Mouse (Mus musculus): ENCODE data around the gene Gm10477. TPM values are rescaled to one million over a fixed set of nuclear protein-coding genes. Genes with fewer than 3 reads are reported as not detected.
"Not testable (repeated sequence)": the region's sequence is repeated elsewhere in the genome, so short reads cannot be mapped to it uniquely, and the experiment has no call there.

The Gm10477 gene
- not detected in 2 replicates for polyA plus RNA-seq (2016; fragmentation: Nextera tagmentation; extraction: Ambion mirVana)

GRCm38 (mm10) chrX:56524442-56524841 is at the start of gene Gm10477:
Gene Gm10477 (plus strand): TSS chrX:56524742.
- not testable (repeated sequence) for ATAC-seq (ENCODE audit: low FRiP score)

GRCm38 (mm10) chrX:56477553-56477952 is 47.0 kb upstream of the Gm10477 start:
- Histone ChIP-seq H3K9ac (no peak overlapping the region), H3K4me2 (replicated peaks) (no peak overlapping the region), H3K4me3 (no peak overlapping the region), H3K27ac (no peak overlapping the region), H3K36me3 (0 out of 2 replicates have a peak, but pooled peaks cover 6% of the 10 kb centered on the region), H3K27me3 (no peaks in the 10 kb centered on the region), H3K4me1 (no peaks in the 10 kb centered on the region), H3K9me3 (replicated peaks) (no peaks in the 10 kb centered on the region)
- no peak for ATAC-seq (ENCODE audit: low FRiP score)
- WGBS: 90% methylated on average over 3 of the region's 3 CpGs

More at GRCm38 (mm10) chrX:56524442-56524841, at the start of gene Gm10477:
- H3K36me3 ChIP-seq; H3K4me3 ChIP-seq; H3K4me2 ChIP-seq (replicated peaks); H3K9ac ChIP-seq; H3K4me1 ChIP-seq; H3K9me3 ChIP-seq (replicated peaks); H3K27ac ChIP-seq; H3K27me3 ChIP-seq: not testable (repeated sequence)
- 87% methylated on average over 6 of the region's 6 CpGs for WGBS

- no peak overlapping the region for H3K4me2 ChIP-seq (replicated peaks)
- no peaks in the 10 kb centered on the region for H3K4me1 ChIP-seq
- 0 out of 2 replicates have a peak, but pooled peaks cover 6% of the 10 kb centered on the region for H3K36me3 ChIP-seq
- no peaks in the 10 kb centered on the region for H3K9me3 ChIP-seq (replicated peaks)
- no peak overlapping the region for H3K27ac ChIP-seq
- H3K9ac ChIP-seq: no peak overlapping the region
- no peak overlapping the region for H3K4me3 ChIP-seq
- no peak for ATAC-seq (ENCODE audit: low FRiP score)
- WGBS: 65% methylated on average over 3 of the region's 3 CpGs
- no peaks in the 10 kb centered on the region for H3K27me3 ChIP-seq
These were observed 42.6 kb upstream of the Gm10477 start for GRCm38 (mm10) chrX:56481906-56482305.

- no peak overlapping the region for H3K4me3 ChIP-seq
- no peak overlapping the region for H3K27ac ChIP-seq
- no peaks in the 10 kb centered on the region for H3K4me1 ChIP-seq
- no peak overlapping the region for H3K9ac ChIP-seq
- H3K27me3 ChIP-seq: no peaks in the 10 kb centered on the region
- no peak for ATAC-seq (ENCODE audit: low FRiP score)
- H3K9me3 ChIP-seq (replicated peaks): no peaks in the 10 kb centered on the region
- 21% methylated on average over 1 of the region's 1 CpGs for WGBS
- no peaks in the 10 kb centered on the region for H3K36me3 ChIP-seq
- H3K4me2 ChIP-seq (replicated peaks): no peak overlapping the region
These were observed 34.8 kb upstream of the Gm10477 start for GRCm38 (mm10) chrX:56489758-56490157.

GRCm38 (mm10) chrX:56497241-56497640 is 27.3 kb upstream of the Gm10477 start:
- no peaks in the 10 kb centered on the region for H3K9me3 ChIP-seq (replicated peaks)
- no peaks in the 10 kb centered on the region for H3K4me1 ChIP-seq
- H3K27ac ChIP-seq: no peak overlapping the region
- 0 out of 2 replicates have a peak, but pooled peaks cover 8% of the 10 kb centered on the region for H3K36me3 ChIP-seq
- H3K27me3 ChIP-seq: no peaks in the 10 kb centered on the region
- no peak overlapping the region for H3K9ac ChIP-seq
- no peak overlapping the region for H3K4me2 ChIP-seq (replicated peaks)
- H3K4me3 ChIP-seq: no peak overlapping the region
- no peak for ATAC-seq (ENCODE audit: low FRiP score)
- WGBS: 82% methylated on average over 7 of the region's 7 CpGs

- Histone ChIP-seq H3K4me3 (no peak overlapping the region), H3K27me3 (no peaks in the 10 kb centered on the region), H3K9ac (no peak overlapping the region), H3K9me3 (replicated peaks) (no peaks in the 10 kb centered on the region), H3K4me1 (no peaks in the 10 kb centered on the region), H3K27ac (no peak overlapping the region), H3K4me2 (replicated peaks) (no peak overlapping the region), H3K36me3 (no peaks in the 10 kb centered on the region)
- WGBS: 6% methylated on average over 3 of the region's 3 CpGs
- no peak for ATAC-seq (ENCODE audit: low FRiP score)
These were observed 6.7 kb downstream of the Gm10477 start for GRCm38 (mm10) chrX:56531266-56531665.

GRCm38 (mm10) chrX:56537162-56537561 is 12.6 kb downstream of the Gm10477 start:
- ATAC-seq (ENCODE audit: low FRiP score): no peak
- no peaks in the 10 kb centered on the region for H3K27me3 ChIP-seq
- H3K4me2 ChIP-seq (replicated peaks): no peak overlapping the region
- H3K36me3 ChIP-seq: no peaks in the 10 kb centered on the region
- WGBS: 60% methylated on average over 4 of the region's 4 CpGs
- no peaks in the 10 kb centered on the region for H3K9me3 ChIP-seq (replicated peaks)
- H3K27ac ChIP-seq: no peak overlapping the region
- H3K9ac ChIP-seq: no peak overlapping the region
- H3K4me3 ChIP-seq: no peak overlapping the region
- no peaks in the 10 kb centered on the region for H3K4me1 ChIP-seq

- Histone ChIP-seq H3K27me3 (no peaks in the 10 kb centered on the region), H3K4me2 (replicated peaks) (no peak within 1 kb of the TSS), H3K27ac (no peak within 1 kb of the TSS), H3K36me3 (no peaks in the 10 kb centered on the region), H3K9ac (no peak within 1 kb of the TSS), H3K4me3 (no peak within 1 kb of the TSS), H3K9me3 (replicated peaks) (no peaks in the 10 kb centered on the region), H3K4me1 (no peaks in the 10 kb centered on the region)
- ATAC-seq (ENCODE audit: low FRiP score): no peak
- 93% methylated on average over 7 of the region's 7 CpGs for WGBS
These were observed 25.0 kb downstream of the Gm10477 start, which contains the start of gene Gm648 for GRCm38 (mm10) chrX:56549506-56549905. Gene Gm648 (minus strand): TSS chrX:56549606.

GRCm38 (mm10) chrX:56553584-56553983 is 29.0 kb downstream of the Gm10477 start:
- Histone ChIP-seq H3K27ac (no peak overlapping the region), H3K36me3 (no peaks in the 10 kb centered on the region), H3K4me2 (replicated peaks) (no peak overlapping the region), H3K4me3 (no peak overlapping the region), H3K9me3 (replicated peaks) (no peaks in the 10 kb centered on the region), H3K4me1 (no peaks in the 10 kb centered on the region), H3K9ac (no peak overlapping the region), H3K27me3 (no peaks in the 10 kb centered on the region)
- no peak for ATAC-seq (ENCODE audit: low FRiP score)
- 85% methylated on average over 3 of the region's 3 CpGs for WGBS

GRCm38 (mm10) chrX:56572465-56572864 is 47.9 kb downstream of the Gm10477 start:
- Histone ChIP-seq H3K36me3 (no peaks in the 10 kb centered on the region), H3K9me3 (replicated peaks) (no peaks in the 10 kb centered on the region), H3K4me2 (replicated peaks) (no peak overlapping the region), H3K27me3 (no peaks in the 10 kb centered on the region), H3K4me1 (no peaks in the 10 kb centered on the region), H3K9ac (no peak overlapping the region), H3K4me3 (no peak overlapping the region), H3K27ac (no peak overlapping the region)
- ATAC-seq (ENCODE audit: low FRiP score): no peak
- WGBS: 20% methylated on average over 6 of the region's 6 CpGs

Other genes starting within 250 kb of the Gm10477 start
- gene Zfp449, start 178.3 kb upstream of the Gm10477 start, polyA plus RNA-seq (2016; fragmentation: Nextera tagmentation; extraction: Ambion mirVana): 5.9 and 8.4 TPM in 2 replicates
- 8.5 and 9.5 TPM in 2 replicates for gene Smim10l2a, start 150.2 kb upstream of the Gm10477 start, polyA plus RNA-seq (2016; fragmentation: Nextera tagmentation; extraction: Ambion mirVana)
- gene Gm2174, start 76.8 kb upstream of the Gm10477 start, polyA plus RNA-seq (2016; fragmentation: Nextera tagmentation; extraction: Ambion mirVana): not detected in 2 replicates
- 23.9 and 25.8 TPM in 2 replicates for gene Ints6l, start 69.9 kb upstream of the Gm10477 start, polyA plus RNA-seq (2016; fragmentation: Nextera tagmentation; extraction: Ambion mirVana)
- not detected in 2 replicates for gene Gm648, start 24.9 kb downstream of the Gm10477 start, polyA plus RNA-seq (2016; fragmentation: Nextera tagmentation; extraction: Ambion mirVana)
- gene Mmgt1, start 73.3 kb downstream of the Gm10477 start, polyA plus RNA-seq (2016; fragmentation: Nextera tagmentation; extraction: Ambion mirVana): 49.1 and 50.2 TPM in 2 replicates
- gene Slc9a6, start 85.0 kb downstream of the Gm10477 start, polyA plus RNA-seq (2016; fragmentation: Nextera tagmentation; extraction: Ambion mirVana): 35.9 and 38.4 TPM in 2 replicates
- gene Fhl1, start 207.0 kb downstream of the Gm10477 start, polyA plus RNA-seq (2016; fragmentation: Nextera tagmentation; extraction: Ambion mirVana): 81.7 and 87.1 TPM in 2 replicates